ENCODE assay signal across 8 mouse cellular contexts in genomic region chr10:128737435-128737834, GRCm38 (mm10). TPM values are rescaled to one million over a fixed set of nuclear protein-coding genes. Genes with fewer than 3 reads are reported as not detected.
DNase-seq lines count a peak whose midpoint lies in the region; ATAC-seq and TF ChIP-seq lines count a peak whose summit lies in the region.

No protein-coding gene starts in this region.

- no peaks in the 10 kb centered on the region for H3K9me3 ChIP-seq in hindbrain, embryonic 12.5 days (replicated peaks)
- H3K9me3 ChIP-seq in liver, embryonic 14.5 days (ENCODE audit: control insufficient read depth, low read length), result no peaks in the 10 kb centered on the region
- H3K9me3 ChIP-seq in stomach, embryonic 16.5 days (replicated peaks; ENCODE audit: control insufficient read depth, low read length), result 0 out of 2 replicates have a peak, but pooled peaks cover 3% of the 10 kb centered on the region

- no peak overlapping the region for H3K9ac ChIP-seq in hindbrain, embryonic 12.5 days
- H3K9ac ChIP-seq in liver, embryonic 14.5 days (replicated peaks), result no peak overlapping the region
- 0 out of 2 replicates have a peak overlapping the region, but pooled peaks have one; percentile 12 for H3K9ac ChIP-seq in stomach, embryonic 16.5 days (ENCODE audit: low read length)

- WGBS in hindbrain, embryonic 12.5 days, result 4% methylated on average over 15 of the region's 15 CpGs
- 13% methylated on average over 15 of the region's 15 CpGs for WGBS in liver, embryonic 14.5 days (ENCODE audit: insufficient replicate concordance)
- WGBS in stomach, embryonic 16.5 days, result 7% methylated on average over 15 of the region's 15 CpGs
- 89% methylated on average over 15 of the region's 15 CpGs for WGBS in thymus, adult 2 months

- no peak for TF ChIP-seq CTCF in liver, embryonic 14.5 days (IDR thresholded peaks at IDR 0.05; ENCODE audit: low read depth)
- no peak for TF ChIP-seq CTCF in thymus, adult 2 months (IDR thresholded peaks at IDR 0.05; ENCODE audit: borderline replicate concordance, control insufficient read depth, extremely low read depth, insufficient read depth, low read length, poor library complexity)

- TF ChIP-seq POLR2A in thymus, adult 2 months (IDR thresholded peaks at IDR 0.05; ENCODE audit: control insufficient read depth, extremely low read depth, insufficient read depth, low read length, poor library complexity), result no peak

- H3K4me2 ChIP-seq in hindbrain, embryonic 12.5 days (replicated peaks), result peak overlapping the region; percentile 43
- H3K4me2 ChIP-seq in liver, embryonic 14.5 days (ENCODE audit: low read depth), result peak overlapping the region; percentile 51
- H3K4me2 ChIP-seq in stomach, embryonic 16.5 days (ENCODE audit: low read depth, low read length), result peak overlapping the region; percentile 42

- peaks cover 8% of the 10 kb centered on the region; the same call in 1 of the 2 replicates for H3K4me1 ChIP-seq in hindbrain, embryonic 12.5 days
- H3K4me1 ChIP-seq in liver, embryonic 14.5 days (replicated peaks; ENCODE audit: control insufficient read depth in 2 of 2, insufficient read depth in 2 of 2, low read length in 1 of 2), result peaks cover 3 to 6% of the 10 kb centered on the region in 2 experiments; a peak in 2 of 4 replicates
- H3K4me1 ChIP-seq in stomach, embryonic 16.5 days (ENCODE audit: control insufficient read depth, insufficient read depth, low read length), result peaks cover 6% of the 10 kb centered on the region
- H3K4me1 ChIP-seq in thymus, adult 2 months (replicated peaks; ENCODE audit: control insufficient read depth, insufficient read depth, low read length), result peaks cover 2% of the 10 kb centered on the region

- peak; percentile 64 for ATAC-seq in frontal cortex, adult (ENCODE audit: low TSS enrichment)
- ATAC-seq in hindbrain, embryonic 12.5 days (ENCODE audit: low FRiP score), result no peak
- ATAC-seq in liver, embryonic 14.5 days (ENCODE audit: insufficient read depth), result 0 out of 2 replicates have a peak, but pooled peaks have one; percentile 50
- ATAC-seq in stomach, embryonic 16.5 days (ENCODE audit: insufficient read depth, low FRiP score), result peak; percentile 76

- peaks cover 9% of the 10 kb centered on the region for H3K27me3 ChIP-seq in hindbrain, embryonic 12.5 days
- H3K27me3 ChIP-seq in liver, embryonic 14.5 days (ENCODE audit: control insufficient read depth, insufficient read depth, low read length), result peaks cover 10% of the 10 kb centered on the region
- no peaks in the 10 kb centered on the region for H3K27me3 ChIP-seq in stomach, embryonic 16.5 days (ENCODE audit: control insufficient read depth, insufficient read depth, low read length)
- no peaks in the 10 kb centered on the region for H3K27me3 ChIP-seq in thymus, adult 2 months (ENCODE audit: control insufficient read depth, insufficient read depth, low read length)

- no peak for TF ChIP-seq EP300 in liver, embryonic 14.5 days (IDR thresholded peaks at IDR 0.05; ENCODE audit: low read depth)

- H3K27ac ChIP-seq in hindbrain, embryonic 12.5 days, result no peak overlapping the region
- no peak overlapping the region for H3K27ac ChIP-seq in liver, embryonic 14.5 days
- H3K27ac ChIP-seq in stomach, embryonic 16.5 days (ENCODE audit: low read length), result no peak overlapping the region
- H3K27ac ChIP-seq in thymus, adult 2 months (ENCODE audit: control insufficient read depth, insufficient read depth, low read length), result no peak overlapping the region

- H3K36me3 ChIP-seq in hindbrain, embryonic 12.5 days, result no peaks in the 10 kb centered on the region
- no peaks in the 10 kb centered on the region for H3K36me3 ChIP-seq in liver, embryonic 14.5 days (replicated peaks; ENCODE audit: control insufficient read depth, insufficient read depth, low read depth)
- peaks cover 8% of the 10 kb centered on the region; the same call in 1 of the 2 replicates for H3K36me3 ChIP-seq in stomach, embryonic 16.5 days (ENCODE audit: control insufficient read depth, insufficient read depth, low read length)
- H3K36me3 ChIP-seq in thymus, adult 2 months (ENCODE audit: control insufficient read depth, insufficient read depth, low read length), result peaks cover 63% of the 10 kb centered on the region

- peak overlapping the region; percentile 3; the same call in 1 of the 2 replicates for H3K4me3 ChIP-seq in hindbrain, embryonic 12.5 days
- H3K4me3 ChIP-seq in liver, embryonic 14.5 days (ENCODE audit: insufficient read depth in 1 of 2, low read depth in 2 of 2, low read length in 2 of 2), result no peak overlapping the region
- H3K4me3 ChIP-seq in stomach, embryonic 16.5 days (replicated peaks; ENCODE audit: low read length), result no peak overlapping the region; the same call in 1 of the 2 replicates
- H3K4me3 ChIP-seq in thymus, adult 2 months (ENCODE audit: control insufficient read depth, insufficient read depth, low read length), result no peak overlapping the region

- no peak for DNase-seq in frontal cortex, postnatal 25 days (ENCODE audit: low spot score in 2 of 2)
- peak; percentile 73 for DNase-seq in adrenal gland, adult 2 months
- DNase-seq in liver, embryonic 14.5 days (ENCODE audit: low read depth in 3 of 3, low spot score in 3 of 3), result no peak
- DNase-seq in thymus, adult 2 months, result no peak
- no peak for DNase-seq in gastrocnemius, postnatal 4 days (ENCODE audit: low spot score in 2 of 2)

RNA-seq across cellular contexts. Expression of gene Dgka, which starts 7.2 kb away (rescaled TPM):
- total RNA-seq in adrenal gland, adult 2 months (2021), result 10 to 100 TPM; 11.4 to 26.1 TPM
- polyA plus RNA-seq in adrenal gland, adult 2 months (2012; rRNA removed), result 10.5 and 11.0 TPM in 2 replicates
- polyA plus RNA-seq in hindbrain, embryonic 12.5 days (2016; fragmentation: Nextera tagmentation; extraction: Ambion mirVana), result 6.9 and 7.3 TPM in 2 replicates
- 1.4 and 1.6 TPM in 2 replicates for polyA plus RNA-seq in liver, embryonic 14.5 days (2012; rRNA removed)
- 2.0 and 2.1 TPM in 2 replicates for polyA plus RNA-seq in liver, embryonic 14.5 days (2014; fragmentation: Nextera tagmentation; extraction: Ambion mirVana)
- polyA plus RNA-seq in stomach, embryonic 16.5 days (2015; fragmentation: Nextera tagmentation; extraction: Ambion mirVana), result 28.2 and 36.1 TPM in 2 replicates
- polyA plus RNA-seq in thymus, adult 2 months (2012; rRNA removed), result 326 and 374 TPM in 2 replicates
- 1 to 10 TPM; 6.7 TPM for total RNA-seq in gastrocnemius, postnatal 4 days (2021)

RNA-seq across cellular contexts. Expression of gene Pym1, which starts 10.3 kb away (rescaled TPM):
- 10 to 100 TPM; 22.9 to 26.5 TPM for total RNA-seq in adrenal gland, adult 2 months (2021)
- polyA plus RNA-seq in adrenal gland, adult 2 months (2012; rRNA removed), result 11.5 and 15.5 TPM in 2 replicates
- polyA plus RNA-seq in hindbrain, embryonic 12.5 days (2016; fragmentation: Nextera tagmentation; extraction: Ambion mirVana), result 46.3 and 48.5 TPM in 2 replicates
- 14.2 and 19.5 TPM in 2 replicates for polyA plus RNA-seq in liver, embryonic 14.5 days (2012; rRNA removed)
- 12.4 and 15.3 TPM in 2 replicates for polyA plus RNA-seq in liver, embryonic 14.5 days (2014; fragmentation: Nextera tagmentation; extraction: Ambion mirVana)
- 35.0 and 36.2 TPM in 2 replicates for polyA plus RNA-seq in stomach, embryonic 16.5 days (2015; fragmentation: Nextera tagmentation; extraction: Ambion mirVana)
- 70.0 and 74.9 TPM in 2 replicates for polyA plus RNA-seq in thymus, adult 2 months (2012; rRNA removed)
- total RNA-seq in gastrocnemius, postnatal 4 days (2021), result 10 to 100 TPM; 18.3 to 22.1 TPM

RNA-seq across cellular contexts. Expression of gene Cdk2, which starts 32.6 kb away (rescaled TPM):
- 10 to 100 TPM; 12.6 to 16.2 TPM for total RNA-seq in adrenal gland, adult 2 months (2021)
- 10.5 and 10.7 TPM in 2 replicates for polyA plus RNA-seq in adrenal gland, adult 2 months (2012; rRNA removed)
- polyA plus RNA-seq in hindbrain, embryonic 12.5 days (2016; fragmentation: Nextera tagmentation; extraction: Ambion mirVana), result 74.5 and 75.3 TPM in 2 replicates
- polyA plus RNA-seq in liver, embryonic 14.5 days (2012; rRNA removed), result 38.8 and 40.7 TPM in 2 replicates
- polyA plus RNA-seq in liver, embryonic 14.5 days (2014; fragmentation: Nextera tagmentation; extraction: Ambion mirVana), result 51.8 and 56.6 TPM in 2 replicates
- 76.7 and 81.2 TPM in 2 replicates for polyA plus RNA-seq in stomach, embryonic 16.5 days (2015; fragmentation: Nextera tagmentation; extraction: Ambion mirVana)
- polyA plus RNA-seq in thymus, adult 2 months (2012; rRNA removed), result 87.6 and 100 TPM in 2 replicates
- total RNA-seq in gastrocnemius, postnatal 4 days (2021), result 10 to 100 TPM; 38.7 to 42.8 TPM

RNA-seq across cellular contexts. Expression of gene Pmel, which starts 33.4 kb away (rescaled TPM):
- 1 to 10 TPM in 1 of 2 experiments, under 1 TPM in 1; 0.86 to 1.0 TPM for total RNA-seq in adrenal gland, adult 2 months (2021)
- polyA plus RNA-seq in adrenal gland, adult 2 months (2012; rRNA removed), result 0.30 and 0.76 TPM in 2 replicates
- 3.5 and 6.0 TPM in 2 replicates for polyA plus RNA-seq in hindbrain, embryonic 12.5 days (2016; fragmentation: Nextera tagmentation; extraction: Ambion mirVana)
- 0.27 and 0.31 TPM in 2 replicates for polyA plus RNA-seq in liver, embryonic 14.5 days (2012; rRNA removed)
- 0.20 and 0.50 TPM in 2 replicates for polyA plus RNA-seq in liver, embryonic 14.5 days (2014; fragmentation: Nextera tagmentation; extraction: Ambion mirVana)
- 1.6 and 3.0 TPM in 2 replicates for polyA plus RNA-seq in stomach, embryonic 16.5 days (2015; fragmentation: Nextera tagmentation; extraction: Ambion mirVana)
- polyA plus RNA-seq in thymus, adult 2 months (2012; rRNA removed), result 1.0 TPM in 2 replicates
- total RNA-seq in gastrocnemius, postnatal 4 days (2021), result 1 to 10 TPM; 4.0 to 5.2 TPM

RNA-seq across cellular contexts. Expression of gene Rab5b, which starts 41.4 kb away (rescaled TPM):
- total RNA-seq in adrenal gland, adult 2 months (2021), result 100 to 1,000 TPM; 112 to 127 TPM
- polyA plus RNA-seq in adrenal gland, adult 2 months (2012; rRNA removed), result 46.5 and 69.5 TPM in 2 replicates
- 96.2 and 103 TPM in 2 replicates for polyA plus RNA-seq in hindbrain, embryonic 12.5 days (2016; fragmentation: Nextera tagmentation; extraction: Ambion mirVana)
- polyA plus RNA-seq in liver, embryonic 14.5 days (2012; rRNA removed), result 17.8 and 19.3 TPM in 2 replicates
- 24.5 and 26.2 TPM in 2 replicates for polyA plus RNA-seq in liver, embryonic 14.5 days (2014; fragmentation: Nextera tagmentation; extraction: Ambion mirVana)
- polyA plus RNA-seq in stomach, embryonic 16.5 days (2015; fragmentation: Nextera tagmentation; extraction: Ambion mirVana), result 85.1 and 87.8 TPM in 2 replicates
- polyA plus RNA-seq in thymus, adult 2 months (2012; rRNA removed), result 73.8 and 86.1 TPM in 2 replicates
- 10 to 100 TPM; 85.8 to 88.8 TPM for total RNA-seq in gastrocnemius, postnatal 4 days (2021)
